Mouse (Mus musculus): ENCODE data around the gene Actr5.

DNA sequence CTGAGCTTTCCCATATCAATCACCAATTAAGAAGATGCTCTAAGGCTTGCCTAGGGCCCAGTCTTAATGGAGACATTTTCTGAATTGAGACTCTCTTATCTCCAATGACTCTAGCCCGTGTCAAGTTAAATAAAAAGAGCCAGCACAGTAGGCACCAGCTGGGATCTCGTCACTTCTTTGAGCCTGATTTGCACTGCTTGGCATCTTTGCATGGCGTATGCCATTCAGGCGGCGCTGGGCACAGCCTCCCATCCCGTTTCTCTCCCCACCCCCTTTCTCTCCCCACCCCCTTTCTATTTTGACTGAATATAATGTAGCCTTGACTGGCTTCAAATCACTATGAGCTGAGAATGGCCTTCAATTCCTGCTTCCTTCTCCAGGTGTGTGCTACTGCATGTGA, 57.0 kb downstream of the Actr5 start:
- TF ChIP-seq POLR2A (IDR thresholded peaks at IDR 0.05; ENCODE audit: borderline replicate concordance, insufficient read depth, low read length) (no peak), CTCF (IDR thresholded peaks at IDR 0.05; ENCODE audit: borderline replicate concordance, insufficient read depth, low read depth, low read length) (no peak)

All from cerebellum, adult 2 months (tissue).